Mouse (Mus musculus): ENCODE measurements at regions not wholly inside any gene's neighbourhood (a gene's known extent, or its start where the extent isn't known, plus 50 kb on each side); places are given as distances from the start of the nearest gene placed in this dataset.

DNA sequence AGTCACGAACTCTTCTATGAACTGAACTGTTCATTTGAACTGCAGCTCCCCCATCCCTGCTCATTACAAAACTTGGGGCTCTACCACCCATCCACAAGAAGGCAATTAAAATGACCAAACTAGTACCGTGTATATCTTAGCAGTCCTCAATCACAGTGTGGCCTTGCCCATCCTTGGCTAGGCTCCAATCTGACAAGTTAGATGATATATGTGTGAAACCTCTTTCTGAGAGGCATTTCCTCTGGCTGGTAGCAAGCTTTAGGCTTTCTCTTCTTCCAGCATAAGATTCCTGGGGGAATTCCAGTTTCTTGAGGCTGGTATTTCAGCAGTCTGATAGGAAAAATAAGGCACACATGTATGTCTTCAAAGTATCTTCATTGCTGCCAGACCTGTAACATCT lies 88.8 kb upstream of the Hnrnpa3 start:
- DNase-seq (ENCODE audit: low spot score): no peak

DNA sequence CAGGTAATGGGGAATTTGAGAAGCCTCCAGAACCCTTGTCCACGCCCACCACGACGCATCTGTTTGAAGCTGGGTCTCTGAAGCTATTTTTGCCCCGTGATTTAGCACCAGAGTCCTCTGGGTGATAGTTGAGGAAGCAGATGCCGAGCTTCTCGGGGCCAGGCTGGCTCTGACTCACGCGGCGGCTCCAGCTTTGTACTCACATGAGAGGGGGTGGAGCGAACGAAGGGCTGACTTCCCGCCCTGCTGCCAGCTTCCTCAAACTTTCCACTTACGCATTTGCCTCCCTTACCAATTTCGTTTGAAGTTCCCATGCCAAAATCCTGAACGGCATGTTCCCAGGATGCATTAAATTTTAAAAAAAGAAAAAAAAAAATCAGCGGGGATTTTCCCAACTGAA lies 74.1 kb upstream of the Hnrnpa3 start:
- DNase-seq (ENCODE audit: low spot score): peak; percentile 38

DNA sequence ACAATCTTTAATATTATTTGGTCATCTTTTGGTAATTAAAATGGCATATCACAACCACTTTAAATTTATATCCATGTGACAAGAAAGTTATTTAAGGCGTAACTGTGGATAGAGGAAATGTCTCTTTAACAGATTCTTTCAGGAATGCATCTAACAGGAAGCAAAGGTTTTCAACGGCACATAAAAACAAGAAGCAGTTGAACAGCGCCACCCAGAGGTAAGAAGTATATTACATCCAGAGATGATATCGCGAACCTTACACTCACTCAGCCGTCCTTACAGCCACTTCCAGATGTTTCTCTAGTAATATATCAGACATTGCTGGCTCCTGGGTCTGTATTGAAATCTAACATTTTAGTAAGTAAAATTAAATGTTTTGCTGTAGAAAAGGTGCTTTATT lies 70.5 kb upstream of the Hnrnpa3 start:
- peak; percentile 77 for DNase-seq (ENCODE audit: low spot score)

DNA sequence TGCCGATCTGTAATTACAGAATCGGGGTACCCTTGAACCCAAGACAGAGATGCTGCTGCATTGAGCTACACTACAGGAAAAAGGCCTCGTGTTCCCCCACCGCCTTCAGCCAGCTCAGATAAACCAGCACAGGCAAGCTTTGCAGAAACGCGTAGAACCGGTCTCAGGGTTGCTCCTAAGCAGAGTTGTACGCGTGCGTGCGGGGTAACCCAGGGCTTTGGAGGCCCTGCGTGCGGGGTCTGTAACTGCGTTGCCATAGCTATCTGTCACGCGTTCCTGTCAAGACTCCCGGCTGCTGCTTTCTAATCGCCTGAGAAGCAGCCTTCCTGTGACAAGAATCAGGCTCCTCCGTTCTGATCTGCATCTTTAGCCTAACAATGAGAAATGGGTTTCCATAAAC lies 69.6 kb upstream of the Hnrnpa3 start:
- DNase-seq (ENCODE audit: low spot score): peak; percentile 6

DNA sequence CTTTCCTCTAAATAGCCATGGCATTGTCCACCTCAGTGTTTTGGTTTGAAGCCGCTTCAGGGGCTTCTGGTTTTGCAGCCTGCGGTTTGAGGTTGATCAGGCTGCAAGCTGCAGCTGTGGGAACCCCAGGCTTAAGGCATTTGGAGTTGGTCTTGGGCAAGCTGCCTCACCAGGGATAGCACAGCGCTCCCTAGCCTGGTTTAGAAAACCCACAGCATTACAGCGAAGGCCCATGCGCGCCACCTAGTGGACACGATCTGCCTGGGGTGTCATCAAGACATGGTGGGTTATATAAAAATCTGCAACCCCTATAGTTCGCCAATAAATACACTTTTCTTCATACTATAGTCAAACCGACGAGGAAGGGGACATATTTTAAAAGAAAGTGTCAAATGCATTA lies 68.9 kb upstream of the Hnrnpa3 start:
- peak; percentile 82 for DNase-seq (ENCODE audit: low spot score)

DNA sequence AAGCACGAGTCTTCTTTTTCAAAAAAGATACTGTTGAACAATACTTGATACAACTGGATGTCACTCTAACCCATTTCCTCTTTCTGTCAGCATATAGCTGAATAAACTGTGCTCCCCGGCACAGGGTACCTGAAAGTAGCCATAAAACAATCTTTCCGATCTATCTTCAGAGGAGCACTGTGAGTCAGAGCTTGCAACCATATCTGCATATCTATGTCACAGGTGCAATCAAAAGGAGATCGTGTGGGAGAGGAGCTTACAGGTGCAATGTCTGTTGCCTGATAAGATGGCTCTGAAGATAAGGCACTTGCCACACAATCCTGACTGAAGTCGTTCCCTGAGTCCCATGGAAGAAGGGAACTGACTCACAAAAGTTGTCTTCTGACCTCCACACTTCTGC lies 58.5 kb upstream of the Hnrnpa3 start:
- no peak for DNase-seq (ENCODE audit: low spot score)

DNA sequence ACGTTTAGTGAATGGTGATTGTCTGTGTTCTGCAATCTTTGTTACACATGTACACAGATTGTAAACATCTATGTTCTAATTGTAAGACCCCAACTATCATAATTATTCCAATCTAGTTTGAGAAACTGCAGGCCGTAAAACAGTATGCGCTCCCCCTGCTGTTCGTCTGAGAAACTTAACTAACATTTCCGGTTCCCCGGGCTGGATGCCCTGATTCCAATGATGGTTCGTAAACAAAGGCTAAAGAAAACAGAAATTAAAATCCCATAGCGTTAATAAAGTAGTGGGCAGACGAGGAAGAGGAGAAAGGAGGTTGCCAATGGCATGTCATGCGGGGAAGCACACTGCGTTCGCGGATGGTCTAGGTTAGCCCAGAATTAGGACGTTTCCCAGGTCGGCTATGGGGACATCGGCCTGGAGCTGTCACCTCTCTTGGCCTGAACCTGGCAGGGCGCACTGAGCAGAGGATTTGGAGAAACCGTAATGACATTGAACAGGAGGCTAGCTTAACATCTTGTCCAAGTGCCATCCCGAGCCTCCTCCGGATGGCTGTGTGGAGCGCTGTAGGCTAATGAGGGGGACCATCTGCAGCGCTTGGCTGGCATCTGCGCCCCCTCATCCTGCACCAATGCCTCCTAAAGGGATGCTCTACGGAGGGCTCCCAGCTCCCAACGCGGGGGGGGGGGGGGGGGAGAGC lies 55.7 kb upstream of the Hnrnpa3 start:
- DNase-seq (ENCODE audit: low spot score): peak; percentile 16

DNA sequence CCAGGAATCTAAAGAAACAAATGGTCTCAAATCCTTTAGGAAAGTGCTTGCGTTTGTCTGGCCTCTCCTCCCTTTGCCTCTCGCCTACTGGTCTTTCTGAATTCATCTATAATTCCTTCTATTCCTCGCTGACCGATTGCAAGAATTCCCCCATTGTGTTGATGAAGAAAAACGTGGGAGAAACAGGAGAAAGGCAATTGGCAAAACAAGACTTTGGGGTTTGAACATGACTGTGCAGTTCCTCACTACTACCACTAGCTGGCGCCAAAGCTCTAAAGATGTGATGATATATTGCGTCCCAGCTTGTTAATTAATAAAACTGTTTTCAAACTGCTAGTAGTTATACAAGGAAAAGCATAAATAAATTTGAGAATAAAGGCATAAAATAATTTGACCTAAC lies 53.4 kb upstream of the Hnrnpa3 start:
- DNase-seq (ENCODE audit: low spot score): peak; percentile 64

DNA sequence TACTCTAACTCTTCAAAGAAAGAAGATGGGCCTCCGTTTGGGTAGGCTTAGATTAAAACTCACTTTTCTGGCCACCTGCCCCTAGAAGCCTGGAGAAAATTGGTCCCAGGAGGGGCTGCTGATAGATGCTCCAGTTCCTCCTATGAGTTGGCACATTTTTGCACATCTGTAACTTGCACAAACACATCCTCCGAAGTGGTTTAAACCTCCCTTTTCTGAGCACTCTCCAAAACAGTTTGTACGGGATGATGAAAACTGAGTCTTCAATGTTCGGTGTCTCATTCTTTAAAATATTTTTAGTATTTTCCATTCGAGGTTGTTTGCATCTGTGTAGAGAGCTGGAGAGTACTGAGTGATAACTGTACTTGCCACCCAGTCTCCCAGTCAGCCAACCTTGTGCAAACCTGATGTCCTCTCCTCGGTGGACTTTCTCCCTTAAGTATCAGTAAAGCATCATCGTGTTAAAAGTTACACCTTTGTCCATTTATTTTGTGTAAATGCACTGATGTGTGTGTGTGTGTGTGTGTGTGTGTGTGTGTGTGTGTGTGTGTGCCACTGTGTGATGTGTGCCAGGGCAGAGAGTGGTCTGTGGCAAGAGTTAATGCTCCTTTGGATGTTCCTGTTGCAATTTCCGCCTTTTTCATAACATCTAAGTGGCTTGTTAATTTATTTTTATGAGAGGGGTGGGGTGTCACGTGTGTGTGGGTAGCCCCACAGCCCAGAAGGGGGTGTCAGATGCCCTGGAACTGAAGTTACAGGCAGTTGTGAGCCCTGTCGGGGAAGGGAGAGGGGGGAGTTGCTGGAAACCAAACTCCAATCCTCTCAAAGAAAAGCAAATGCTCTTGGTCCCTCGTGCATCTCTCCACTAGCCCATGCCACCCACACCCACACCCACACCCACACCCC lies 51.8 kb upstream of the Hnrnpa3 start:
- no peak for DNase-seq (ENCODE audit: low spot score)

DNA sequence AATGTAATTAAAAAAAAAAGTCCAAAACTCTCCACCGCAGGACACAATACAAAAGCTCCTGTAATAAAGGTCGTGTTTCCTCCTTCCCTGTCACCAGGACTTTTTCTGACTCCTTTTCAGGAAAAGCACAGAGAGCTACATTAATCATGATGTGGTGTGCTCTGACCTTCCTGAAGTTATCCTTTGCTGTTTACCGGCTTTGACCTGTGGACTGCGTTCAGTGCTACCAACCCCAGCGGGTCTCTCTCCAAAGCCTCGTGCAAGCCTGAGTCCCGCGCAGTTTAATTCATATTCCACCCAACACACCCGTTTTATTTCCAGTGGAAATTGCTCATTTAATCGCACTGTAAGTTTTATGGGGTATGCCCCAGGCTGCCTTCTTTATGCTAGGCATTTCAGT lies 51.1 kb upstream of the Hnrnpa3 start:
- no peak for DNase-seq (ENCODE audit: low spot score)

DNA sequence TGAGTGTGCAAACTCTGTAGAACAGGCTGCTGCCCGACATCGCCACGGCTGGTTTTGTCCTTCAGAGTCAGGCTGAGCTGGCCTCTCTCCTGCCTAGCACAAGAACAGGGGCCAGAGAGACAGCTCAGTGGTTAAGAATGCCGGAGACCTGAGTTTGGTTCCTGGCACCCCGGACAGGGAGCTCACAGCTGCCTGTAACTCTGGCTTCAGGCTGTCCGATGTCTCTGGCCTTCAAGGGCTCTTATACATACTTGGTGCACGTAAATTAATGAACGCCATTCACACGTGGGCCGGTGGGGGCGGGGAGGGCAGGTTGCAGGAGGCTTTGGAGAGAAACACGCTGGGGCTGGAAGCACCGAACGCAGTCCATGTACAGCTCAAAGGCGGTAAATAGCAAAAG lies 50.6 kb upstream of the Hnrnpa3 start:
- DNase-seq (ENCODE audit: low spot score): no peak

DNA sequence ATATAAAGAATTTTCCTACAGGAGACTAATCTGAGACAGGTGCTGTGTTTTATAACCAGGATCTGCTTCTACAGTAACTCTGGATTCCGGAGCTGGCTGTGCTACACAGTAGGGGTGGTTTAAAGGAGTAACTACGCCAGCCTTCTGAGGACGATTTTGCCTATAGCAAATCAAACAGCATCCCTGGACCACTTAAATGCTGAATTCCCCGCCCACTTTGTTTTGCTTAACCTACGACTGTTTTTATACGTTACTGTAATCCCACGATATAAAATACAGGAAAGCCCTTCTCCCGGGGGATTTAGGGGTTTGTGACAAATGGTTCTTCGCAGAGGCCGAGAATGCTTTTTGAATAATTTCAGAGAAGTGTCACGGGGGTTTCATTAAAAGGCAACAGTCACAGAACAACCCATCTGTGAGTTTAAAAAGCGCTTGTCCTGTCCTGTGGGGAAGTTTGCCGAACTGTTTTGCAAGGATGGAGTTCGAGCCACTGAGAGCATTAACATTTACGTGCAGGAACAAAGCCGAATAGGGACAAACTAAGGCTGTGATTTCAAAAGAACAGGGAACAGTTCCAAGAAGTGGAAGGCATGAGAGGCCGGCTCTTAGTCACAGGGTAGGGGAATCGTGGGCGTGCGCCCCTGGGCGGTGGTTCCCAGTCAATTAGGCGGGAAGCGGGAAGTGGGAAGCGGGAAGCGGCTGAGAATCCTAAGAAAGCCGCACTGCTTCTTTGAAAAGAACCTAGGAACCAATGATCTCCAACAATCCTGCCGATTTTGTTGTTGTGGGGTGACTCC lies 49.7 kb upstream of the Hnrnpa3 start:
- DNase-seq (ENCODE audit: low spot score): no peak
